Mouse (Mus musculus) mouse embryonic stem cell (cell line): ENCODE data around the gene Enpp3.

Source experiments
- in situ Hi-C, 2 experiments: fragments of 300-500 bp; cut with MboI; formaldehyde crosslinking; loops; 1 replicate in 1 of 2; 3 replicates in 1 of 2; pipeline ENCODE4 v1.14.3; 2019 to 2020; ENCODE audit warnings: low sequenced_read_pairs in 2 of 2, low pct_unique_long_range_greater_than_20kb in 1 of 2, mixed read lengths in 1 of 2; ENCODE audit not compliant: unreplicated experiment in 1 of 2

The Enpp3 gene

GRCm38 (mm10) chr10:24725197-24725596, 117.4 kb downstream of the Enpp3 start:
- in situ Hi-C loops = no loop called here
